Mouse (Mus musculus) midbrain, embryonic 14.5 days (tissue): ENCODE measurements at regions not wholly inside any gene's neighbourhood (a gene's known extent, or its start where the extent isn't known, plus 50 kb on each side); places are given as distances from the start of the nearest gene placed in this dataset.

Experiments
- ATAC-seq: fragments of 200-750 bp; cut with Nextera tagmentation; 2 replicates; pipeline ENCODE4 v1.8.0; 2017; ENCODE audit warnings: moderate number of reproducible peaks, moderate library complexity; ENCODE audit not compliant: low FRiP score, low TSS enrichment
- DNase-seq: peaks from one replicate; pipeline ENCODE4 v3.0.0-alpha.2; 2015
- H3K27ac ChIP-seq: fragments of 300-500 bp; sonication (generic); replicated peaks from 2 replicates; pipeline ENCODE4 v1.5.1; 2014; ENCODE audit warnings: mild to moderate bottlenecking, low read depth, low read length, moderate library complexity
- H3K27me3 ChIP-seq: fragments of 300-500 bp; sonication (generic); 2 replicates; pipeline ENCODE4 v1.6.1; 2014; ENCODE audit warnings: low read length, control low read depth, mixed read lengths; ENCODE audit not compliant: control insufficient read depth, insufficient read depth
- H3K36me3 ChIP-seq: fragments of 300-500 bp; sonication (generic); 2 replicates; pipeline ENCODE4 v1.6.1; 2014; ENCODE audit warnings: low read length, control low read depth; ENCODE audit not compliant: control insufficient read depth, insufficient read depth
- H3K4me1 ChIP-seq: fragments of 300-500 bp; sonication (generic); 2 replicates; pipeline ENCODE4 v1.6.1; 2014; ENCODE audit warnings: mild to moderate bottlenecking, antibody characterized with exemption, low read length, control low read depth; ENCODE audit not compliant: control insufficient read depth, insufficient read depth
- H3K4me2 ChIP-seq: fragments of 300-500 bp; sonication (generic); 2 replicates; pipeline ENCODE4 v1.6.1; 2014; ENCODE audit warnings: mild to moderate bottlenecking, low read length, moderate library complexity
- H3K4me3 ChIP-seq: fragments of 300-500 bp; sonication (generic); replicated peaks from 2 replicates; pipeline ENCODE4 v1.5.1; 2014; ENCODE audit warnings: low read depth, low read length
- H3K9ac ChIP-seq: fragments of 300-500 bp; sonication (generic); replicated peaks from 2 replicates; pipeline ENCODE4 v1.6.1; 2014; ENCODE audit warnings: mild to moderate bottlenecking, low read length, moderate library complexity
- H3K9me3 ChIP-seq: fragments of 300-500 bp; sonication (generic); 2 replicates; pipeline ENCODE4 v1.6.1; 2016; ENCODE audit warnings: low read length, control low read depth, mixed read lengths; ENCODE audit not compliant: control insufficient read depth
- WGBS: fragments of 180-500 bp; shearing (Covaris S2); extraction: QIAGEN DNeasy Blood & Tissue Kit; methylation state at CpG from one replicate; pipeline ENCODE4 v1.1.7; 2014; 5-methylcytosine and 5-hydroxymethylcytosine counted together

- no peak overlapping the region for H3K4me2 ChIP-seq
- no peak overlapping the region for H3K27ac ChIP-seq
- WGBS = 80% methylated on average over 2 of the region's 2 CpGs
- no peak overlapping the region for H3K9ac ChIP-seq
- no peaks in the 10 kb centered on the region for H3K27me3 ChIP-seq
- H3K9me3 ChIP-seq = no peaks in the 10 kb centered on the region
- H3K4me1 ChIP-seq = peaks cover 11% of the 10 kb centered on the region
- H3K4me3 ChIP-seq = no peak overlapping the region
- DNase-seq = no peak
- no peaks in the 10 kb centered on the region for H3K36me3 ChIP-seq
- no peak for ATAC-seq
These were observed 61.9 kb upstream of the Znrf2 start for GRCm38 (mm10) chr6:54754810-54755209.

DNA sequence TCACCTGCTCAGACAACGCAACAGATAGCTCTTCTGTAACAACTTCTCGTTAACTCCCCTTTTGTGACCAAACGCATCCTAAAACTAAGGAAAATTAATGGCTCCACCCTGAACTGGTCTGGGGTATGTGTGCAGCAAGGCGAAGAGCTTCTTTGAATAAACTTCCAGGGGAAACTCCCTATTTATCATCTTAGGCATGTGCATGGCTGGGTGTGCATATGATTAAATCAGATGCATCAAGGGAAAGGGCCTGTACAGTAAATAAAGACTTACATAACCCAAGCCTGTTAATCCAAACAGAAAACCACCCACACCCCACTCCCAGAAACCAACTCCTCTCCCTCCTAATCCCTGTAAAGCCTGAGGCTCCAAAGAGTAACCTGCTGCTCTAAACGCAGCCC is 59.2 kb upstream of the Znrf2 start:
- no peak for ATAC-seq
- H3K27me3 ChIP-seq = no peaks in the 10 kb centered on the region
- H3K27ac ChIP-seq = no peak overlapping the region
- 58% methylated on average over 5 of the region's 5 CpGs for WGBS
- no peak overlapping the region for H3K4me3 ChIP-seq
- no peak overlapping the region for H3K9ac ChIP-seq
- peaks cover 18% of the 10 kb centered on the region for H3K4me1 ChIP-seq
- no peaks in the 10 kb centered on the region for H3K36me3 ChIP-seq
- no peaks in the 10 kb centered on the region for H3K9me3 ChIP-seq
- no peak overlapping the region for H3K4me2 ChIP-seq
- no peak for DNase-seq

GRCm38 (mm10) chr6:54758112-54758511 is 58.6 kb upstream of the Znrf2 start:
- DNase-seq (peak; percentile 74), ATAC-seq (no peak)
- Histone ChIP-seq H3K4me2 (no peak overlapping the region), H3K4me1 (peaks cover 18% of the 10 kb centered on the region), H3K9ac (no peak overlapping the region), H3K27ac (no peak overlapping the region), H3K9me3 (no peaks in the 10 kb centered on the region), H3K4me3 (no peak overlapping the region), H3K36me3 (no peaks in the 10 kb centered on the region), H3K27me3 (no peaks in the 10 kb centered on the region)
- 4% methylated on average over 2 of the region's 2 CpGs for WGBS

DNA sequence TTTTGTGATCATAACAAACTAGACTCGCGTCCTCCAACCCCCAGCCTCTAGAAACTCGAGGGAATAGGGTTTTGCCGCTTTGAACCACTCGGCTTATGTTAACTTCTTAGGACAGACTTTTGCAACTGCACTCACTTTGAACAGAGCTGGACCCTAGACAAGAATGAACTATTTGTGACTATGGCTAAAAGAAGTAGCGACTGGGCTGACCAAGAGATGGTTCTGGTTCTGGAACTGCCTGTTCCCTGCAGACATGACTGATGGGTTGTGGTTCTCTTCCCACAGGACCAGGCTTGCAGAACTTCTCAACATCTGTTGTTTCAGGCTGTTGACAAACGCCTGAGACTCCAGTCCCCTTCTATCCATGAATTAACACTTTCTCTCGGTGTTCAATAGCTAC is 57.5 kb upstream of the Znrf2 start:
- Histone ChIP-seq H3K36me3 (no peaks in the 10 kb centered on the region), H3K4me2 (no peak overlapping the region), H3K27ac (no peak overlapping the region), H3K4me3 (no peak overlapping the region), H3K9me3 (no peaks in the 10 kb centered on the region), H3K27me3 (no peaks in the 10 kb centered on the region), H3K4me1 (peaks cover 18% of the 10 kb centered on the region), H3K9ac (no peak overlapping the region)
- ATAC-seq = no peak
- DNase-seq = no peak
- 60% methylated on average over 8 of the region's 8 CpGs for WGBS

DNA sequence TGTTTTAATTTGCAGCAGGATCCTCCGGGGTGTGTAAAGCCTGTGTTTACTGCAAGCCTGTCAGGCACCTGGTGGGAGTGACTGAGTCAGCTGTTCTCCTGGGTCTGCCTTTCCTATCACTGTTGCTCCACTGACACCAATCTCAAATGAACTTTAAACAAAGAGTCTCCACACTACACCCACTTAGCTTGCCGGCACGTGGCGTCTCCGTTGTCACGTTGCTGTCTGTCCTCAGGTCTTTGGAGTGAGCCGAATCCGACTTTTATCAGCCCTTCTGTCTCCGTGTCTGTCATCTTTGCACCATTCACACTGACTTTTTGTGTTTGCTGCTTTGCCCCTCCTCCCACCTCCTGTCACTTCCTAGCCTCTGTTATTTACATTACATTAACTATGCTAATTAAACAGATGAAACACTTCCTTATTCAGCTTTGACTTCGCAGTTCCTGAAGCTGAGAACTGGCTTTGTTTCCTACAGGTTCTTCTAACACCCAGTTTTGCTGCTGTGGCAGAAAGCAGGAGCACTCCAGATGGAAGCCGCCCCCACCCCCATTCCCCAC is 56.7 kb upstream of the Znrf2 start:
- H3K27ac ChIP-seq = peak overlapping the region; percentile 41
- ATAC-seq = peak; percentile 50; the same call in 1 of the 2 replicates
- peak overlapping the region; percentile 38 for H3K4me2 ChIP-seq
- 2% methylated on average over 11 of the region's 11 CpGs for WGBS
- H3K9ac ChIP-seq = no peak overlapping the region
- peaks cover 18% of the 10 kb centered on the region for H3K4me1 ChIP-seq
- no peaks in the 10 kb centered on the region for H3K9me3 ChIP-seq
- DNase-seq = peak; percentile 53
- no peaks in the 10 kb centered on the region for H3K36me3 ChIP-seq
- no peak overlapping the region for H3K4me3 ChIP-seq
- H3K27me3 ChIP-seq = no peaks in the 10 kb centered on the region

GRCm38 (mm10) chr6:54760541-54760940 is 56.2 kb upstream of the Znrf2 start:
- no peaks in the 10 kb centered on the region for H3K9me3 ChIP-seq
- H3K4me1 ChIP-seq = peaks cover 18% of the 10 kb centered on the region
- H3K36me3 ChIP-seq = no peaks in the 10 kb centered on the region
- no peak overlapping the region for H3K4me3 ChIP-seq
- no peak overlapping the region for H3K4me2 ChIP-seq
- DNase-seq (no peak), ATAC-seq (no peak)
- H3K27ac ChIP-seq = no peak overlapping the region
- H3K27me3 ChIP-seq = no peaks in the 10 kb centered on the region
- H3K9ac ChIP-seq = no peak overlapping the region
- WGBS = 67% methylated on average over 2 of the region's 2 CpGs

GRCm38 (mm10) chr6:54762021-54762420 is 54.7 kb upstream of the Znrf2 start:
- 76% methylated on average over 5 of the region's 5 CpGs for WGBS
- H3K27me3 ChIP-seq = no peaks in the 10 kb centered on the region
- H3K4me1 ChIP-seq = peaks cover 18% of the 10 kb centered on the region
- no peak overlapping the region for H3K9ac ChIP-seq
- H3K36me3 ChIP-seq = no peaks in the 10 kb centered on the region
- DNase-seq (no peak), ATAC-seq (no peak)
- no peak overlapping the region for H3K27ac ChIP-seq
- H3K9me3 ChIP-seq = no peaks in the 10 kb centered on the region
- H3K4me2 ChIP-seq = no peak overlapping the region
- no peak overlapping the region for H3K4me3 ChIP-seq

GRCm38 (mm10) chr6:54762499-54762898 is 54.2 kb upstream of the Znrf2 start:
- peaks cover 18% of the 10 kb centered on the region for H3K4me1 ChIP-seq
- 54% methylated on average over 5 of the region's 5 CpGs for WGBS
- H3K27me3 ChIP-seq = no peaks in the 10 kb centered on the region
- H3K36me3 ChIP-seq = no peaks in the 10 kb centered on the region
- ATAC-seq (no peak), DNase-seq (no peak)
- H3K9me3 ChIP-seq = no peaks in the 10 kb centered on the region
- H3K27ac ChIP-seq = no peak overlapping the region
- no peak overlapping the region for H3K4me2 ChIP-seq
- H3K4me3 ChIP-seq = no peak overlapping the region
- H3K9ac ChIP-seq = no peak overlapping the region

DNA sequence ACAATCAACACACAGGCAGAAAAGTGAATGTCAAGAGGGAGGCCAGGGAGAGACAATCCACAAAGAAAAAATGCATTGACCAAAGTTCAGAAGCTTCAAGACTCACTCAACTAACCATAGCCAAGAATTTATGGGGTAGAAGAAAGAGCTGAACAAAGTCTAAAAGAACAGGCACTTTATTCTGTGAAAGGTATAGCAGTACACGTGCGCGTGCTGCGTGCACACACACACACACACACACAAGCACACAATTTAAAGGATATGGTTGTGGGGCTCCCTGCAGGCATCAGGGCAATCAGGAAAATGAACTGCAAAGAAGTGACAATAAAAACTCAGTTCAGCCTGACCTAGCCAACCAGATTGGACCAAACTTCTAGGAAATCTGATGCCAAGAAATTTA is 53.0 kb upstream of the Znrf2 start:
- no peak overlapping the region for H3K9ac ChIP-seq
- no peaks in the 10 kb centered on the region for H3K36me3 ChIP-seq
- H3K4me1 ChIP-seq = peaks cover 13% of the 10 kb centered on the region
- no peak overlapping the region for H3K4me2 ChIP-seq
- H3K27me3 ChIP-seq = no peaks in the 10 kb centered on the region
- no peak overlapping the region for H3K27ac ChIP-seq
- 98% methylated on average over 4 of the region's 4 CpGs for WGBS
- ATAC-seq = no peak
- H3K9me3 ChIP-seq = no peaks in the 10 kb centered on the region
- DNase-seq = no peak
- no peak overlapping the region for H3K4me3 ChIP-seq
